Mouse (Mus musculus) forebrain, postnatal 0 days (tissue): ENCODE results near the gene Eya2. TPM values are rescaled to one million over a fixed set of nuclear protein-coding genes. Genes with fewer than 3 reads are reported as not detected.

Experiments used
- ATAC-seq: fragments of 200-750 bp; cut with Nextera tagmentation; 2 replicates; pipeline ENCODE4 v1.8.0; 2017; ENCODE audit warnings: mild to moderate bottlenecking, moderate library complexity
- DNase-seq: peaks from one replicate; pipeline ENCODE4 v3.0.0-alpha.2; 2015
- H3K27ac ChIP-seq: fragments of 300-500 bp; sonication (generic); 2 replicates; pipeline ENCODE4 v1.5.1; 2014; ENCODE audit warnings: low read depth, mild to moderate bottlenecking, antibody characterized with exemption, low read length, moderate library complexity, mixed read lengths
- H3K27me3 ChIP-seq: fragments of 300-500 bp; sonication (generic); 2 replicates; pipeline ENCODE4 v1.6.1; 2014; ENCODE audit warnings: mild to moderate bottlenecking, low read length, mixed read lengths; ENCODE audit not compliant: insufficient read depth
- H3K36me3 ChIP-seq: fragments of 300-500 bp; sonication (generic); 2 replicates; pipeline ENCODE4 v1.6.1; 2014; ENCODE audit warnings: mild to moderate bottlenecking, moderate library complexity; ENCODE audit not compliant: insufficient read depth
- H3K4me1 ChIP-seq: fragments of 300-500 bp; sonication (generic); 2 replicates; pipeline ENCODE4 v1.6.1; 2014; ENCODE audit warnings: antibody characterized with exemption; ENCODE audit not compliant: insufficient read depth
- H3K4me2 ChIP-seq: fragments of 300-500 bp; sonication (generic); 2 replicates; pipeline ENCODE4 v1.6.1; 2014; ENCODE audit warnings: low read depth, mild to moderate bottlenecking, moderate library complexity
- H3K4me3 ChIP-seq: fragments of 300-500 bp; sonication (generic); 2 replicates; pipeline ENCODE4 v1.5.1; 2014; ENCODE audit warnings: low read depth, low read length, mixed read lengths
- H3K9ac ChIP-seq: fragments of 300-500 bp; sonication (generic); 2 replicates; pipeline ENCODE4 v1.6.1; 2014; ENCODE audit warnings: mild to moderate bottlenecking
- H3K9me3 ChIP-seq: fragments of 300-500 bp; sonication (generic); 2 replicates; pipeline ENCODE4 v1.6.1; 2016; ENCODE audit warnings: low read length
- CTCF ChIP-seq: sonication (generic); IDR thresholded peaks from 2 replicates; pipeline ENCODE4 v1.5.1; 2016; ENCODE audit warnings: antibody characterized with exemption, control low read depth, low read depth
- WGBS: fragments of 180-500 bp; shearing (Covaris S2); extraction: QIAGEN DNeasy Blood & Tissue Kit; methylation state at CpG from one replicate; pipeline ENCODE4 v1.1.7; 2014; 5-methylcytosine and 5-hydroxymethylcytosine counted together
- polyA plus RNA-seq: library from polyadenylated mRNA; unstranded; fragments of >200 nt; fragmentation: Nextera tagmentation; extraction: Ambion mirVana; gene quantifications from 2 replicates; pipeline ENCODE4 v1.2.1, GENCODE M21; 2015
- total RNA-seq: library from RNA; depleted of rRNA; stranded (reverse); fragments of >200 nt; gene quantifications from 2 replicates; pipeline ENCODE4 v1.2.3, GENCODE M21; 2014

Eya2 gene
- total and polyA plus RNA-seq, 2 experiments from 2014 or later, result 7.4 to 11.3 TPM

DNA sequence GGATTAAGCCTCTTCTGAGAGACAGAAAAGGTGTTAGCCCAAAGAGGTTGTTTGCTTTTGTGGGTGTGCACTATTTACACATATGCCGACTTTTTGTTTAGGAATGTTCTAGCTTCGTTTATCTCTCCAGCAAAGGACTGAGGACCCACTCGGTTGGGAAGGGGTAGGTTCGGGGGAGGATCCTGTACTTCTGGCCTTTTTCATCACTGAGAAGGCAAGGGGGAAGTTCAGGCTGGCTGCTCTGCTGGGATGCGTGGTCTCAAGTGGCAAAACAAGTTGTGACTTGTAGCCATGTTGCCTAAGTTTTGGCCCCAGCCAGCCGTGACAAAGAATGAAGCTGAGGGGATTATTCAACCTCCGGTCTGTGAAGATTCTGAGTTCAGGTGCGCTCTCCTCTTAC, 6.8 kb downstream of the Eya2 start:
- WGBS, result 60% methylated on average over 8 of the region's 8 CpGs
- Histone ChIP-seq H3K27me3 (no peaks in the 10 kb centered on the region; the same call in 1 of the 2 replicates), H3K4me1 (no peaks in the 10 kb centered on the region), H3K9me3 (no peaks in the 10 kb centered on the region), H3K9ac (no peak overlapping the region), H3K27ac (no peak overlapping the region), H3K4me2 (no peak overlapping the region), H3K4me3 (no peak overlapping the region), H3K36me3 (no peaks in the 10 kb centered on the region)
- DNase-seq (no peak), ATAC-seq (no peak)
- TF ChIP-seq CTCF, result no peak

DNA sequence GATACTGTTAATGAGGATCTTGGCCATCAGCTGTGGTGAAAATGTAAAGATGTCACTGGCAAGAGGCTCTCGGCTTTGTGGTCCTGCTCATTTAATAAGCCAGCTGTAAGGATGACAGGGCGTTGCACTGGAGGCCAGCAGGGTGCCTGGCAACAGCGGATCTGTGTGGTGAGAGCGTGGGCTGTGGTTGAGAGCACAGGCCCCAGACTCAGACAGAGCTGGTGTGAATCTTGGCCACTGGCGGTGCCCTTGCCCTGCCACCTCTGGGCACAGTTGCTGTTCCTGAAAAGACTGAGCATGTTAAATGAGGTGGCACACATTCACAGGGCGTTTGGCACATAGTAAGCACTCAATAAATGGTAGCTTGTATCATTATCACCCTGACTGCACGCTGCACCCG, 8.9 kb downstream of the Eya2 start:
- Histone ChIP-seq H3K4me2 (no peak overlapping the region), H3K36me3 (no peaks in the 10 kb centered on the region), H3K9ac (no peak overlapping the region), H3K4me3 (no peak overlapping the region), H3K4me1 (no peaks in the 10 kb centered on the region), H3K9me3 (no peaks in the 10 kb centered on the region), H3K27ac (no peak overlapping the region), H3K27me3 (no peaks in the 10 kb centered on the region; the same call in 1 of the 2 replicates)
- 33% methylated on average over 8 of the region's 8 CpGs for WGBS
- no peak for DNase-seq
- no peak for ATAC-seq
- TF ChIP-seq CTCF, result no peak

DNA sequence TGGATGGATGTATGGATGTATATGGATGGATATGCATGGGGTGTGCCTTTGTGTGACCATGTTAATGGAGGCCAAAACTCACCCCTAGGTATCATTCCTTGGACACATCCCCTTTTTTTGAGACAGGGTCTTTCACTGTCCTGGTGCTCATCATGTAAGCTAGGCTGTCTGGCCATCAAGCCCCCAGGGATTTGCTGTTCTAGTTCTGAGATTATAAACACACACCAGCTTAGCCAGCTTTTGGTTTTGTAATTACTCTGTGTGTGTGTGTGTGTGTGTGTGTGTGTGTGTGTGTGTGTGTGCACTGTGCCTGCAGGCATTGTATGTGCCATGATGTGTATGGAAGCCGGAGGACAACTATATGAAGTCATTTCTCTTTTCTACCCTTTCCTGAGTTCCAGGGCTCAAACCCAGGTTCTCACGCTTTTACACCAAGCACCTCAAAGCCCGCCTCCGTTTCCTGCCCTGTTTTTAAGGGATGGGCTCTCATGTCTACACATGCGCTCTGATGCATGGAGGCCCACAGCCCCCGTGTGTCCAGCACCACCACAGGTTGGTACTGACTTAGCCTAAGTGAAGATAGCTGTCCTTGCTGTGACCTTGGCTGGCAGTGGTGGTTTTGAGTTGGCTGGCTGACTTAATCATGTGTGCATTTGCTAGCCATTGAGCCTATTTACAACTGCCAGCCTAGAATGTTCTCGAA, 16.9 kb downstream of the Eya2 start:
- Histone ChIP-seq H3K4me3 (no peak overlapping the region), H3K27ac (no peak overlapping the region), H3K9me3 (no peaks in the 10 kb centered on the region), H3K4me1 (no peaks in the 10 kb centered on the region), H3K27me3 (no peaks in the 10 kb centered on the region), H3K36me3 (no peaks in the 10 kb centered on the region), H3K4me2 (no peak overlapping the region), H3K9ac (no peak overlapping the region)
- 88% methylated on average over 7 of the region's 7 CpGs for WGBS
- no peak for TF ChIP-seq CTCF
- ATAC-seq, result no peak
- no peak for DNase-seq

DNA sequence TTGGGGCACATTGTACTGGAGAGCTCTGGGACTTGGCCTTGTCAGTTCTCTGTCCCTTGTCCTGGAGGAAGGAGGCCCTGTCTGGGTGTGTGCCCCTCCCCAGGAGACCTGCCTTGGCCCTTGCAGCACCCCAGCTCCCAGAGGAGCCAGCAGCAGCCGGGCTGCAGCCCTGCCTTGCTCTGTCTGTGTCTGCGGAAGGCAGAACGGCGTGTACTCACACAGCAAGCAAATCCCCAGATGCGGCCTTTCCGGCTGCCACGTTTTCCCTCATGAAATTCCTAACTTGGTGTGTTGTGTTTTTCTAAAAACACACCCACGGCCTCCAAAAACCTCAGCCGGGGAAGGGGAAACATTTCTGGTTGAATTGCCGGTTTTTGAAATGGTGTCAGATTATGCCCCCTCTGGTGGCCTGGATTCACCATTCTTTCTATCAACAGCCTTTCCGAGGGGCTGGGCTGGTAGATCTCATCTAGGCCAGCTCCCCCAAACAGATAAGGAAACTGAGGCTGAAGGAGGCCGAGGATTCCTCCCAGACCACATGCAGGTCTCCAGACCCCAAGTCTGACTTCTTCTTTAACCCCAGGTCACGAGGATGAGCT, 19.0 kb downstream of the Eya2 start:
- Histone ChIP-seq H3K4me1 (no peaks in the 10 kb centered on the region), H3K4me2 (no peak overlapping the region), H3K27me3 (no peaks in the 10 kb centered on the region), H3K36me3 (no peaks in the 10 kb centered on the region), H3K9me3 (no peaks in the 10 kb centered on the region), H3K4me3 (no peak overlapping the region), H3K27ac (no peak overlapping the region), H3K9ac (no peak overlapping the region)
- 74% methylated on average over 13 of the region's 13 CpGs for WGBS
- no peak for TF ChIP-seq CTCF
- ATAC-seq, result no peak
- no peak for DNase-seq

DNA sequence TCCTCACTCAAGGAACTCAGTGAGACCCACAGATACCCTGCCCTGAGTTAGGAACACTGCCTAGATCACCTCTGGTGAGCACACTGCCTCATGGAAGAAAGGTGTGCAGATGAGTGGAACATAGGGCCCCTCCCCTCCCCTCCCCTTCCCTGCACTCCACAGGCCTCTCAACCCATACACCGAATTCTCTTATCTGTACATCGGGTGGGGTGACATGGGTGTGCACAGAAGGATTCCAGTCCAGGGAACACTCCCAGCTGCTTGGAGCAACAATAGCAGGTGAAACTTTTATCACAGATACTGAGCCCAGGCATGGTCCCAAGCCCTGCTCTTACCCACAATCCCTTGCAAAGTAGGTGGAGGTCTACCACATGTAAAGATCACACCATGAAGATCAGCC, 26.7 kb downstream of the Eya2 start:
- no peak for TF ChIP-seq CTCF
- Histone ChIP-seq H3K36me3 (no peaks in the 10 kb centered on the region), H3K4me2 (no peak overlapping the region), H3K9ac (no peak overlapping the region), H3K9me3 (no peaks in the 10 kb centered on the region), H3K27ac (no peak overlapping the region), H3K27me3 (no peaks in the 10 kb centered on the region), H3K4me3 (no peak overlapping the region), H3K4me1 (no peaks in the 10 kb centered on the region)
- no peak for DNase-seq
- ATAC-seq, result no peak
- 95% methylated on average over 2 of the region's 2 CpGs for WGBS

DNA sequence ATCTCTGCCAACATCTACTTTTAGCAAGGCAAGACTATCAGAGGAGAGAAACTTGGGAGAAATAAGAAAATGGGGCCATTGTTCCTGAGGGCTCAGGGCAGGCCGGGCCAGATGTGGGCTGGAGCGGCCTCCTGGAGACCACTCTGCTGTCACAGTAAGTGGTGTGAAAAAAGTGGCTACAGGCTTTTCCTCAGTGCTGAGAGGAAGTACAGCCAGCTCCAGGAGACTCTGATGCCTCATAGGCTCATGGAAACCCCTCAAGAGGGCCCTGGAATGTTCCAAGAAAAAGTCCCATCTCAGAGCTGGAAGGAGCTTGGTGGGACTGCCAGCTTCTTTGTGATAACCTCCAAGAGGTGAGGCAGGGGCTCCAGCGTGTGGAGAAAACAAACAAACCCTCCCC, 27.8 kb downstream of the Eya2 start:
- H3K4me3 ChIP-seq, result no peak overlapping the region
- DNase-seq (no peak), ATAC-seq (no peak)
- no peak for TF ChIP-seq CTCF
- H3K9ac ChIP-seq, result no peak overlapping the region
- no peaks in the 10 kb centered on the region for H3K4me1 ChIP-seq
- no peak overlapping the region for H3K4me2 ChIP-seq
- no peaks in the 10 kb centered on the region for H3K9me3 ChIP-seq
- H3K27ac ChIP-seq, result no peak overlapping the region
- no peaks in the 10 kb centered on the region for H3K36me3 ChIP-seq
- H3K27me3 ChIP-seq, result no peaks in the 10 kb centered on the region
- whole genome bisulfite sequencing, result 70% methylated on average over 3 of the region's 3 CpGs

DNA sequence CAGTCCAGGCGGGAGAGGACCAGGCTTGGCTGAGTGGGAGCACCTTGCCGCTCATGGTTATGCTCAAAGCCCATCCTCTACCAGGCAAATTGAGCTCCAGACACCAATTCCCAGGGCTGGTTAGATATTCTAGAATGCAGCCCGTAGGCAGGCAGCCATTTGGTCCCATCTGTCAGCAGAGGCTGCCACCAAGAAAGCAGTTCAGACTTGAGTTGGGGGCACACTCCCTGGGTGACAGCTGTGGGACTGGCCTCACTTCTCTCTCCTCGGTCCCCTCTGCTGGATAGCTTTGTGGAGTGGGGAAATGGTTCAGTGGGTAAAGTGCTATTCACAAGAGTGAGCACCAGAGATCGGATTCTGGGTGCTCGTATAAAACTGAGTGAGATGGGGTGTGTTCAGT, 32.0 kb downstream of the Eya2 start:
- DNase-seq (peak; percentile 63), ATAC-seq (peak; percentile 48; the same call in 1 of the 2 replicates)
- Histone ChIP-seq H3K4me2 (no peak overlapping the region), H3K4me1 (no peaks in the 10 kb centered on the region), H3K4me3 (no peak overlapping the region), H3K27me3 (no peaks in the 10 kb centered on the region), H3K36me3 (no peaks in the 10 kb centered on the region), H3K27ac (no peak overlapping the region), H3K9me3 (no peaks in the 10 kb centered on the region), H3K9ac (no peak overlapping the region)
- 65% methylated on average over 6 of the region's 6 CpGs for WGBS
- TF ChIP-seq CTCF, result no peak
